Mouse (Mus musculus) heart, embryonic 12.5 days (tissue): ENCODE data around the gene Snap25. TPM values are rescaled to one million over a fixed set of nuclear protein-coding genes. Genes with fewer than 3 reads are reported as not detected.

Experiments used
- ATAC-seq: fragments of 200-750 bp; cut with Nextera tagmentation; 2 replicates; pipeline ENCODE4 v1.8.0; 2017; ENCODE audit warnings: moderate TSS enrichment, moderate library complexity; ENCODE audit not compliant: insufficient number of reproducible peaks, low FRiP score
- H3K27ac ChIP-seq: fragments of 300-500 bp; sonication (generic); 2 replicates; pipeline ENCODE4 v1.5.1; 2016; ENCODE audit warnings: mild to moderate bottlenecking, moderate library complexity; ENCODE audit not compliant: poor library complexity, severe bottlenecking
- H3K27me3 ChIP-seq: fragments of 300-500 bp; sonication (generic); replicated peaks from 2 replicates; pipeline ENCODE4 v1.6.1; 2016; ENCODE audit warnings: mild to moderate bottlenecking, moderate library complexity
- H3K36me3 ChIP-seq: fragments of 300-500 bp; sonication (generic); 2 replicates; pipeline ENCODE4 v1.6.1; 2016; ENCODE audit warnings: mild to moderate bottlenecking, moderate library complexity
- H3K4me1 ChIP-seq: fragments of 300-500 bp; sonication (generic); replicated peaks from 2 replicates; pipeline ENCODE4 v1.6.1; 2016; ENCODE audit warnings: mild to moderate bottlenecking
- H3K4me2 ChIP-seq: fragments of 300-500 bp; sonication (generic); 2 replicates; pipeline ENCODE4 v1.6.1; 2016; ENCODE audit warnings: mild to moderate bottlenecking, moderate library complexity
- H3K4me3 ChIP-seq: fragments of 300-500 bp; sonication (generic); 2 replicates; pipeline ENCODE4 v1.5.1; 2016; ENCODE audit warnings: mild to moderate bottlenecking
- H3K9ac ChIP-seq: fragments of 300-500 bp; sonication (generic); 2 replicates; pipeline ENCODE4 v1.6.1; 2016; ENCODE audit warnings: mild to moderate bottlenecking, moderate library complexity
- H3K9me3 ChIP-seq: fragments of 300-500 bp; sonication (generic); replicated peaks from 2 replicates; pipeline ENCODE4 v1.6.1; 2016; ENCODE audit warnings: mild to moderate bottlenecking, moderate library complexity
- WGBS: fragments of 180-500 bp; shearing (Covaris S2); methylation state at CpG from one replicate; pipeline ENCODE4 v1.1.7; 2016; 5-methylcytosine and 5-hydroxymethylcytosine counted together
- polyA plus RNA-seq: library from polyadenylated mRNA; unstranded; fragments of >200 nt; fragmentation: Nextera tagmentation; extraction: Ambion mirVana; gene quantifications from 2 replicates; pipeline ENCODE4 v1.2.1, GENCODE M21; 2016

The Snap25 gene
- polyA plus RNA-seq = 0.67 and 1.0 TPM in 2 replicates

DNA sequence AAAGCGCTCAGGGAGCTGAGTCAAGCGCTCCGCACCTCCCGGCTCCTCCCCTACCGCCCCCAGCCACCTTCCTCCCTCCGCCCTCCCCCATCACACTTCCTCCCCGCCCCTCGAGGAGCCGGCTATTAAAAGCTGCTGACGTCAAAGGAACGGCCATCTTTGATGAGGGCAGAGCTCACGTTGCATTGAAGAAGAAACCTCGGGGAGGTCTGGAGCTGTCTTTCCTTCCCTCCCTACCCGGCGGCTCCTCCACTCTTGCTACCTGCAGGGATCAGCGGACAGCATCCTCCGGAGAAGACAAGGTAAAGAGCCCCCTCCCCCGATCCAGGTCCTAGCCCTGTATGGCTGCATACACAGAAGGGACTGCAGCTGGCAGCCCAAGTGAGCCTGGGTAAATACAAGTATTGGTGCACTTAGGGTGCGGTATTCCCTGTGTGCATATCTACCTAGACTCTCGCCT is at the start of gene Snap25:
Gene Snap25 (plus strand): TSS at position 155 of the 460 bp plus-strand sequence.
- Histone ChIP-seq H3K4me2 (peak within 1 kb of the TSS; percentile 94), H3K36me3 (no peaks in the 10 kb centered on the region), H3K4me3 (peak within 1 kb of the TSS; percentile 43), H3K27me3 (no peaks in the 10 kb centered on the region), H3K9ac (peak within 1 kb of the TSS; percentile 61), H3K9me3 (no peaks in the 10 kb centered on the region), H3K4me1 (peaks cover 18% of the 10 kb centered on the region), H3K27ac (no peak within 1 kb of the TSS)
- ATAC-seq = peak; percentile 69
- under 1% methylated on average over 20 of the region's 20 CpGs for WGBS

DNA sequence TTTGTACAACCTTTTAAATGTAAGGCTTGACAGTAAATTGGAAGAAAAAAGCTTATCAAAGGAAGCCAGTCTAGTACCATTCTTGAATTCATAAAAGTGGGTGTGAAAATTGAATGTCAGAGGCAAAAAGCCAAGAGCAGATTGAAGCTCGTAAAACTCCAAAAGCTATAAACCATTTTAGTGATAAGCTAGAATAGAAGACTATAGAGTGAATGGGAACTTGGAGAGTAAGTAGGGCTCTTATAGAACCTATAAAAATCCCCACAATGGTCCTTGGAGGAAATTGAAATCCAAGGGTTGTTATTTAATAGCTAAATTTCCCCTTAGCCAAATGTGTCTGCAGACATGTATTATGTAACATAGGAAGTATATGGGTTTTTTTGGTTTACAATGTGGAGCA is 46.3 kb upstream of the Snap25 start:
- H3K9ac ChIP-seq = no peak overlapping the region
- no peak overlapping the region for H3K4me3 ChIP-seq
- H3K4me1 ChIP-seq = peaks cover 8% of the 10 kb centered on the region
- H3K9me3 ChIP-seq = no peaks in the 10 kb centered on the region
- no peak for ATAC-seq
- H3K36me3 ChIP-seq = no peaks in the 10 kb centered on the region
- WGBS = 63% methylated on average over 1 of the region's 1 CpGs
- H3K27me3 ChIP-seq = no peaks in the 10 kb centered on the region
- no peak overlapping the region for H3K4me2 ChIP-seq
- no peak overlapping the region for H3K27ac ChIP-seq

DNA sequence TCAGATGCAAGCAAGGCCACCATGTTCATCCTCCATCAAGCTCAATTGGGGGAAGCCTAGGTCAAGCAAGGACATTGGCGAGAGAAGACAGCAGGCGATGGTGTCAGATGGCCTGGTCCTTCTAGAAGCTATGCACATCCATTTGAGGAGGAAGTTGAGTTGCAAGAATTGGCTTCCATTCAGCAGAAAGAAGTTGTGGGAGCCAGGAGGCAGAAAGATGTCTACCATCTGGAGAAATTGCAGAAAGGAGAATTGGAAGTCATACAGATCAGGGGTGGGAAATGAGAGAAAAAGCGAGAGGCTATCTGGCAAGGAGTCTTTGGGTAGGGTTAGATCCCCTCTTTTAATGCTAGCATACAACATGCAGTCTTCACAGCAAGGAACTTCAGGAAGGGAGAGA is 44.1 kb upstream of the Snap25 start:
- ATAC-seq = no peak
- H3K9me3 ChIP-seq = no peaks in the 10 kb centered on the region
- H3K27ac ChIP-seq = no peak overlapping the region
- H3K4me2 ChIP-seq = no peak overlapping the region
- WGBS = 86% methylated on average over 3 of the region's 3 CpGs
- H3K4me1 ChIP-seq = peaks cover 8% of the 10 kb centered on the region
- H3K9ac ChIP-seq = no peak overlapping the region
- no peaks in the 10 kb centered on the region for H3K27me3 ChIP-seq
- no peak overlapping the region for H3K4me3 ChIP-seq
- H3K36me3 ChIP-seq = no peaks in the 10 kb centered on the region

DNA sequence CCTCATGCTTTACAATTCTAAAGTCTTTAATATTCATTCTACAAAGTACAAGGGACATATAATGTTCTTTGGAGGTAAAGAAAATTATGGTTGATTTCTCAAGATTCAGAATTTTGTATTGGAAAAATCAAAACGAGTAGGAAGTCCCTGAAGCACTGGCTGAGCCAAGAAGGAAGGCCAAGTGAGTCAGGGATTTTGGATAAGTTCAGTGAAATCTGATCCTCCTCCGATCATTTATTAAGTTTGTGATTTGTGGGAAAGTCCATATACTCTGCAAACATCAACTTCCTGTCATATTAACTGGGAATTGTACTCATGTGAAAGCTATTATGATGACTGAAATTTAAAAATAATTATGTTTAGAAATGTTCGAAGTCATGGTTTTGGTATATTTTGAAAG is 43.6 kb upstream of the Snap25 start:
- no peak overlapping the region for H3K9ac ChIP-seq
- H3K36me3 ChIP-seq = no peaks in the 10 kb centered on the region
- no peak overlapping the region for H3K4me2 ChIP-seq
- ATAC-seq = no peak
- 79% methylated on average over 3 of the region's 3 CpGs for WGBS
- H3K9me3 ChIP-seq = no peaks in the 10 kb centered on the region
- no peak overlapping the region for H3K4me3 ChIP-seq
- no peaks in the 10 kb centered on the region for H3K27me3 ChIP-seq
- H3K27ac ChIP-seq = no peak overlapping the region
- peaks cover 8% of the 10 kb centered on the region for H3K4me1 ChIP-seq

DNA sequence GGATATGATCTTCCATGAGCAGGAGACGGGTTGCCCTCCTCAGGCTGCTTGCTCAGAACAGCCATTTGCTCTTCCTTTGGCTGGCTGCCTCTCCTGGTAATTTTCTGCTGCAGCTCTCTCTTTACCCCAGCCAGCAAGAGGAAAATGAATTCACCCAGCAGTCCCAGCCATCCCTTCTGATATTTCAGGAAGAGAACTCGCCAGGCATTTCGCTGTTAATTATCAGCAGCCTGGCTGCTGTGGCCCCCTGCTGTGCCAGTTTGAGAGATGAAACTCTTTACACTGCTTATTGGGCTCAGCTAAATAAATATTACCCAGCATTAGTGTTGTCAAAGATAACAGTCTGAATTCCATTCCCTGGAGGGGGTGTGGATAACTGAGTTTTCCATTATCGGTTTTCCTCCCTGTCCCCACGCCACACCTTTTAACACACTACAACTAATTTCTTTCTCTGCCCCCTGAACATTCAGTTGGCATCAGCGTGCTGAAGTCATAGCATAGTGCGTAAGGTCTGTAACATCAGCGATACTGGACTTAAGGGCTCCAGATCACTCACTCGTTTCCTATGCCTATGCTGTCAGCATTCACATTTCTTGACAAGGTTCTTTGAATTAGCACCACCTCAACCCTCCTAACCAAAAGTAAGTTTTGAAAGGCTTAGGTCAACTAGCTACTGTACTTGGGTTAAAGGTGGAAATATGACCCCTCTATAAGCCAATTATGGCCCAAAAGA is 42.5 kb upstream of the Snap25 start:
- Histone ChIP-seq H3K27ac (no peak overlapping the region), H3K4me1 (peaks cover 8% of the 10 kb centered on the region), H3K4me2 (peak overlapping the region; percentile 46), H3K9me3 (no peaks in the 10 kb centered on the region), H3K27me3 (no peaks in the 10 kb centered on the region), H3K4me3 (no peak overlapping the region), H3K9ac (no peak overlapping the region), H3K36me3 (no peaks in the 10 kb centered on the region)
- ATAC-seq = no peak
- 15% methylated on average over 9 of the region's 9 CpGs for WGBS

DNA sequence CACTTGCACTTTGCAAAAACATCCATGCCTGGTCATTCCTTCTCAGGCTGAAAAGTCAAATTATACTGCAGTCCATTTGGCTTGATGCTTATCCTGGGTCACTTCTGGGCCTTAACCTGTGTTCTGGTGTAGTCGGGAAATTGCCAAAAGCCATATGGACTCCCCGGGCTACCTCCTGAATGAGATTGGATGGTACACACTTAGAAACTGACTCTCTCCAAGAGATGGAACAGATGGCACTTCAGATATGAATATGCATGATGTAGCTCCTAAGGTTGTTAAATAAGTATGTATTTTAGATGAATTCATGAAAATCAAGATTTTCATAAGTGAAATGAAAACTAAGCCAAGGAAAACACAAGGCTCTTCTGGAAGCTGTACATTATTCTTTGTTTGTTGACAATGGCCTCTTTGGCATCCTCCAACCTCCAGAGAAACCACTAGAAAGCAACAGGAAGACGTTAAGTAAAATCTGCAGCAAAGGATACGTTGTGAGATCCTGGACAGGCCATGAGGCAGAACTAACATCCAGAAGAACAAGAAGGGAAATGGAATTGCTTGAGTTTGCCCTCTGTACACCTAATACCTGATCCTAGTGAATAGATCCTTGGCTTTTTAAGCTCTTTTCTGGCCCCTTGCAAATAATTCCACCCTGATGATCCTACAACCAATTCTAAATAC is 39.0 kb upstream of the Snap25 start:
- Histone ChIP-seq H3K4me1 (peaks cover 29% of the 10 kb centered on the region), H3K27ac (no peak overlapping the region), H3K4me2 (no peak overlapping the region), H3K9me3 (no peaks in the 10 kb centered on the region), H3K27me3 (no peaks in the 10 kb centered on the region), H3K4me3 (no peak overlapping the region), H3K36me3 (no peaks in the 10 kb centered on the region), H3K9ac (no peak overlapping the region)
- no peak for ATAC-seq
- WGBS = 72% methylated on average over 4 of the region's 4 CpGs

DNA sequence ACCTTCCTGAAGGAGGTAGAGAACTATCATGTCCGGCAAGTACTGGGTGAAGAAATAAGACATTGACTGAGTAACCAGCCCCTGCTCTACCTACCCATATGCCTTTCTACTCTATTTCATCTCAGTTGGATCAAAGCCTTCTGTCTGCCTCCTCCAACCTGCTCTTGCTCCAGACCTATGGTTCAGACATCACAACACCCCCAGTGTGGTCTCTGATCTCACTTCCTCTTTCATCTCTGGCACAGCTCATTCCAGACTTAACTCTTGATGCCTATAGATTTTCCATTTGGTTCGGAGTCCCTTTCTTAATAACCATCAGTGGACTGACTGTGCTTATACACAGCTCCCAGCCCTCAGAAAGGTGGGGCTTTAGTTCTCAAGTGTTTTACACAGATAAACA is 37.1 kb upstream of the Snap25 start:
- WGBS = 76% methylated on average over 2 of the region's 2 CpGs
- Histone ChIP-seq H3K27me3 (no peaks in the 10 kb centered on the region), H3K4me2 (no peak overlapping the region), H3K36me3 (no peaks in the 10 kb centered on the region), H3K9ac (no peak overlapping the region), H3K4me1 (peaks cover 26% of the 10 kb centered on the region), H3K27ac (no peak overlapping the region), H3K9me3 (no peaks in the 10 kb centered on the region), H3K4me3 (no peak overlapping the region)
- ATAC-seq = no peak

DNA sequence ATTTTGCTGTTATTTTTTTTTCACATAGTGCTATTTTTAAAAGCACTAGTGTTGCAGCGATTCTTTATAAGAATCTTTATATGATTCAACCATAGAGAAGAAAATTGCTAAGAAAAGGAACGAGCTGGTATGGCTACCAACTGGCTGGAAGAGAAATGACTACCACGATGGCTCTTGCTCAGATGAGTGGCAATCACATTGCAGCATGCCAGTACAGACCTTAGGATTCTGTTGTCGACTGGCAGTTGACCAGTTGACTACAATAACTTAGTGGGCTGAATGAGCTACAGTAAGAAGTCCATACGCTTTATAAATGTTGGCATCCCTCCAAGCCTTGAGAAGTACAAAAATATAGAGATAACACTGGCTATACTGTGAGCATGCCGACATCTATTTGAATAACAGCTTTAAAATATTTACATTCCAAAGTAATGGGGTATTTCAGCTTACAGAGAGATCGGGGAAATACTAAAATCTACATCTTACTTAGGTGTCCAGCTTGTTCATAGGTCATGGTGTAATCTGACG is 36.3 kb upstream of the Snap25 start:
- Histone ChIP-seq H3K4me1 (peaks cover 26% of the 10 kb centered on the region), H3K4me2 (no peak overlapping the region), H3K36me3 (no peaks in the 10 kb centered on the region), H3K9me3 (no peaks in the 10 kb centered on the region), H3K9ac (no peak overlapping the region), H3K27ac (no peak overlapping the region), H3K27me3 (no peaks in the 10 kb centered on the region), H3K4me3 (no peak overlapping the region)
- 60% methylated on average over 8 of the region's 8 CpGs for WGBS
- ATAC-seq = no peak

DNA sequence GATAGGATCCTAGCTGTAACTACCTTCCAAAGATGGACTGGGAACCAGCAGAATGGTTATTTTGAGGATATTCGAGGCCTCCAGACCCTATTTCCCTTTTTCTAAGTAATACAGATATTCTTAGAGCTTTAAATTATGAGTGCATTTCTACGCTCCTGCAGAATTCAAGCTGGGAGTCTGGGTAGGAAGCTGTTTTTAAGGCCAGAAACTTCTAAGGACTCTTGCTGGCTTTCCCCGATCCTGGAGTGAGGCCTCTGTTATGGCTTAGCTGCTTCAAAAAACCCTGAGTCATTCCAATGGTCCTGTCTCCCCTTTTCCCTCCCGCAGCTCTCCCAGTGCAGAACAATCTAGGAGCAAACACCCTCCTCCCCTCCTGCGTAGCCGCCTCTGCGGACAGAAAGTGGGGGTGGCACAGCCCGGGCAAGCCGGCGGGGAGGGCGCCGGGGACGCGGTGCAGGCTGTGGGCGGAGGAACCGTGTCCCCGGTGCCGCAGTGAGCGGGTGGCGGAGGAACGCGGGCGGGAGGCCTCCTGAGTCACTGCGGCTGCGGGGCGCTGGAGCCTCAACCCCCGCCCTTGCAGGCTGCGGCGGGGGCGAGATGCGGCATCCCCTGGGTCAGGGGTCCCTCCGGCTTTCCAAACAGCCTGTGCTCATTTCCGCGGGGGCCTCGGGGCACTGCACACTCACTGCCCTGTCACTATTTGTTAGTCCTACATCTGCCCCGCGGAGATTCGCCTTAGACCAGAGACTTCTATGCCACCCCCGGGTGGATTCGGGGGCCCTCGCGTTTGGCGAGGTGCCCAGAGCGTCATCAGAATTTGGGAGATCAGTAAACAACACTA is 34.7 kb upstream of the Snap25 start:
- peak overlapping the region; percentile 87 for H3K9ac ChIP-seq
- H3K27ac ChIP-seq = peak overlapping the region; percentile 93
- H3K4me1 ChIP-seq = peaks cover 33% of the 10 kb centered on the region
- no peaks in the 10 kb centered on the region for H3K36me3 ChIP-seq
- no peaks in the 10 kb centered on the region for H3K27me3 ChIP-seq
- H3K9me3 ChIP-seq = no peaks in the 10 kb centered on the region
- H3K4me2 ChIP-seq = peak overlapping the region; percentile 87
- peak overlapping the region; percentile 66 for H3K4me3 ChIP-seq
- ATAC-seq = peak; percentile 81
- 2% methylated on average over 44 of the region's 44 CpGs for WGBS

DNA sequence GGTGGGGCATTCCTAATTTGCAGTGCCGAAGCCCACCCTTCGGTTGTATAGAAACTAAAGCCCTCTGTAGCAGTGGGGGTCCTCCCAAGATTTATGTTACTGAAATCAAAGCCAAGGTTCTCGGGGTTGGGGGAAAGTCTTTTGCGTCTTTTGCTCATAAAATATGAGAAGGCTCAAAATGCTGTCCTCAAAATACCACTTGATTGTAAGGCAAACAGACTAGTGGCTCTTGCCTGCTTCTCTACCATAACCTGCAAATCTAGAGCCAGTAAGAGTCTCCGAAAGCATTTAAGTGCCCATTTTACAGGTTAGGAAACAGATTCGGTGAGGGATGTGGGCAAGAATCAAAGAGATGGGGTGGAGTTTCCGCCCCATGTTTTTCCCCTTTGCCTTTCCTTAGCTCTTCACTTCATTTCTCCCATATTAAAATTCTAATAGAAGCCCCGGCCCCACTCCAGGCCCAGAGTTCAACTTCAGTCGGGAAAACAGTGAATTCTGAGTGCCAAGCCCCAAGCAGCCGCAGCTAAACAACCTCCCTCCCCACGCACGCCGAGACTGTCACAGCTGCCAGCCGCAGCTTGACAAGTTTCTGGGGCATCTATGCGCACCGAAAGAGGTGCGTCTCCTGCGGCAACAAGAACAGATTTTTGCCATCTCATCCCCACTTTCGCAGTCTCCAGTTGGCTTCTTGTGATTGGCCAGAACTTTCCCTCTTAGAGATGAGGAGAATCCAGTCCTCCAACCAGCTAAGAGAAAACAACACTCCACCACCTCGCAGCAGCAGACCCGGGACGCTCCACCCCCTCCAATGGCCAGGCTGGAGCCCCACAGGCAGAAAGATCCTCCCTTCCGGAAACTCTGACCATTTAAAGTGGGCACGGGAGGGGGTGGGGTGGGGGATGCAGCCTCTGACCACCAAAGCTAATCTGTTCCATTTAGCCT is 33.7 kb upstream of the Snap25 start:
- peak overlapping the region; percentile 93 for H3K27ac ChIP-seq
- peak; percentile 89 for ATAC-seq
- peak overlapping the region; percentile 87 for H3K9ac ChIP-seq
- WGBS = 2% methylated on average over 24 of the region's 24 CpGs
- H3K9me3 ChIP-seq = no peaks in the 10 kb centered on the region
- H3K4me1 ChIP-seq = peaks cover 33% of the 10 kb centered on the region
- H3K4me2 ChIP-seq = peak overlapping the region; percentile 87
- no peaks in the 10 kb centered on the region for H3K27me3 ChIP-seq
- H3K36me3 ChIP-seq = no peaks in the 10 kb centered on the region
- H3K4me3 ChIP-seq = peak overlapping the region; percentile 66
